In genomic region chr15:25449348-25449747, GRCm38 (mm10) we compare ENCODE assay signal across 21 mouse cellular contexts.
"Had no signal": no experiment of that assay in that cellular context is flagged by ENCODE, and none has a peak within 500 bp of the region (broad histone marks: within the 10 kb centered on the region; RNA-seq: fewer than 3 reads in every experiment).

No protein-coding gene starts in this region.

- H3K4me3 ChIP-seq: layer of hippocampus, adult 2 months; limb, embryonic 10.5 days; limb, embryonic 13.5 days; liver, embryonic 13.5 days; megakaryocyte, embryonic 14.5 days; midbrain, embryonic 10.5 days; midbrain, embryonic 15.5 days; neural tube, embryonic 12.5 days; neural tube, embryonic 15.5 days had no signal

- H3K27me3 ChIP-seq: midbrain, embryonic 15.5 days; neural tube, embryonic 12.5 days had no signal

- H3K9me3 ChIP-seq: limb, embryonic 10.5 days; limb, embryonic 13.5 days; liver, embryonic 13.5 days; megakaryocyte, embryonic 14.5 days; midbrain, embryonic 10.5 days; midbrain, embryonic 15.5 days; neural tube, embryonic 12.5 days; neural tube, embryonic 15.5 days had no signal

- H3K4me2 ChIP-seq: limb, embryonic 13.5 days; liver, embryonic 13.5 days; lung, embryonic 14.5 days; midbrain, embryonic 15.5 days; neural tube, embryonic 12.5 days; neural tube, embryonic 15.5 days had no signal

- ATAC-seq: lung, postnatal 0 days; midbrain, embryonic 15.5 days had no signal

- H3K4me1 ChIP-seq: liver, embryonic 13.5 days had no signal

- H3K27ac ChIP-seq: kidney, postnatal 0 days; layer of hippocampus, adult 2 months; limb, embryonic 10.5 days; limb, embryonic 13.5 days; liver, embryonic 13.5 days; midbrain, embryonic 10.5 days; midbrain, embryonic 15.5 days; neural tube, embryonic 12.5 days; neural tube, embryonic 15.5 days; stomach, postnatal 0 days had no signal

- DNase-seq: kidney, postnatal 25 days; layer of hippocampus, adult 9-11 months; liver; liver, embryonic 13.5 days; lung, embryonic 14.5 days; right cerebral cortex, adult 18-20 months; right cerebral cortex, postnatal 14 days; right cerebral cortex, postnatal 4 days; thymus, adult 2 months; thymus, postnatal 25 days had no signal

- H3K36me3 ChIP-seq: limb, embryonic 10.5 days; limb, embryonic 13.5 days; liver, embryonic 13.5 days; midbrain, embryonic 10.5 days; midbrain, embryonic 15.5 days; neural tube, embryonic 12.5 days; neural tube, embryonic 15.5 days had no signal

- H3K9ac ChIP-seq: limb, embryonic 13.5 days; liver, embryonic 13.5 days; lung, embryonic 14.5 days; midbrain, embryonic 15.5 days; neural tube, embryonic 12.5 days; neural tube, embryonic 15.5 days had no signal
